Mouse (Mus musculus) cerebellum, adult 8-10 months (tissue): ENCODE measurements around the gene Olfr101.
A peak's percentile ranks its signal among the peaks of the same experiment; 100 is the strongest.

Source experiments
- DNase-seq: peaks from one replicate; pipeline ENCODE4 v3.0.0; 2022

Olfr101 gene

DNA sequence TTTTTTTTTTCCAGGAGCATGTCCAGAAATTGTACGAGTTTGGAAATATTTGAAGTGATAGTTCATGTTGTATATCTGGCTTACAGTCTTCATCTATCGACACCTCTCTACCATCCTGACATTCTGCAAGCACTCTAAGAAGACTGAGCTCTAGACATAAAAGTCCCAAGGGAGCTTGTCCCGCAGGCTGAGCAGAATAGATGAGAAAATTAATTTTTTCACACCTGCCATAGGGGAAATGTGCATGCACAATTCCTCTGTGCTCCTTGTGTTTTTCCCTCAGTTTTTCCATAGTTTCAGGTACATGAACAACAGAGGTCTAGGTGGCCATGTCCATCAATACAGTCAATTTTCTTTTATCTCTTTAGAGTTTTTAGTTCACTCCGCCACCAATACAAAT is at the start of gene Olfr101:
Gene Olfr101 (minus strand): TSS at position 101 of the 400 bp plus-strand sequence.
- DNase-seq, result no peak

DNA sequence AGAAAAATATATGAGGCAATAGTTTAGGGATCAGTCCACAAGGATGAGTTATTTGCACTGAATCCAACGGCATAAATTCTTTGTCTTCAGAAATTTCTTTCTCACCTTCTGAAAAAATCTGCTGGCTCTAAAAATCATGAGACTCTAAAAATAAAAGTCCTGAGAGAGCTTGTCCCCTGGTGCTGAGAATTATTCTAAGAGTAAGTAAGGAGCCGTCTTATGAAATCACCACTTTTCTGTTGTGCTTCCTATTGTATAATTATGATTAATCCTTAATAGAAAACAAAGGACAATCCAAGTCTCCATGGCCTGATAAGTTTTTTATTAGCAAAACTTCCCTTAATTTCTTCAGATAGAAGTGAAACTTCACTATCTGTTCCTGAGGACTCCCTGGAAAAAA is 35.5 kb upstream of the Olfr101 start, which contains the start of gene Olfr103:
Gene Olfr103 (minus strand): TSS at position 101 of the 400 bp plus-strand sequence.
- DNase-seq, result no peak

DNA sequence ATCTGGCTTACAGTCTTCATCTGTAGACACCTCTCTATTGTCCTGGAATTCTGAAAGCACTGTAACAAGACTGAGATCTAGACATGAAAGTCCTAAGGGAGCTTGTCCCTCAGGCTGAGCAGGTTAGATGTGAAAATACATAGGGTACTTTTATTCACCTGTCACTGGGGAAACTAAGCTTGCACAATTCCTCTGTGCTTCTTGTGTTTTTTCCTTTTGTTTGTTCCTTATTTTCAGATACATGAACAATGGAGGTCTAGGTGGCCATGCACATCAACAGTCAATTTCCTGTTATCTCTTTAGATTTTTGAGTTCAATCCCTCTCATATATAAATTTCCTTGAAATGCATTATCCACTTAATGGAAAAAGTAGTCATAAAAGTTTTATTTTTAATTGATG is 12.8 kb upstream of the Olfr101 start, which contains the start of gene Olfr102:
Gene Olfr102 (minus strand): TSS at position 101 of the 400 bp plus-strand sequence.
- no peak for DNase-seq

GRCm38 (mm10) chr17:37310146-37310699 is 6.1 kb upstream of the Olfr101 start:
- DNase-seq, result no peak

- no peak for DNase-seq
Observed at GRCm38 (mm10) chr17:37308483-37308882, 4.4 kb upstream of the Olfr101 start.

GRCm38 (mm10) chr17:37283360-37283759 is 20.8 kb downstream of the Olfr101 start, which contains the start of gene Olfr99:
Gene Olfr99, minus strand, starts transcription at chr17:37283460.
- DNase-seq, result no peak

GRCm38 (mm10) chr17:37280331-37280730 is 23.8 kb downstream of the Olfr101 start:
- no peak for DNase-seq

GRCm38 (mm10) chr17:37276573-37276972 is 27.5 kb downstream of the Olfr101 start:
- no peak for DNase-seq

- DNase-seq, result no peak
Observed at GRCm38 (mm10) chr17:37275626-37276248, 28.4 kb downstream of the Olfr101 start.

DNA sequence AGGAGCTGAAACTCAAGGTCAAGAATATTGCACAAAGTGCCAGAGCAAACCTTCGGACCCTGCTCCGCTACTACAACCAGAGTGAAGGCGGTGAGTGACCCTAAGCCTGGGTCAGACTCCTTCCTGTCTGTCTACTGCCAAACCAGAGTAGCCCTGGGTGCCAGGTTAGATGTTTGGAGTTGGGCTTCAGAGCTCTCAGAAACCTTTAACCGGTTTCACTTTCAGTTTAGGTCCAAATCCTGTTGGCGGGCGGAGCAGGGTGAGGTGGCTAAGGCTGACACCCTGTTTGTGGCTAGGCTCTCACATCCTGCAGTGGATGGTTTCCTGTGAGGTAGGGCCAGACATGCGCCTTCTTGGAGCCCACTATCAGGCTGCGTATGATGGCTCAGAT is 33.4 kb downstream of the Olfr101 start:
- no peak for DNase-seq

- peak; percentile 55 for DNase-seq
Observed at GRCm38 (mm10) chr17:37270058-37270701, 33.9 kb downstream of the Olfr101 start, which contains the start of gene H2-M3. Gene H2-M3, plus strand, starts transcription at chr17:37270220.

DNA sequence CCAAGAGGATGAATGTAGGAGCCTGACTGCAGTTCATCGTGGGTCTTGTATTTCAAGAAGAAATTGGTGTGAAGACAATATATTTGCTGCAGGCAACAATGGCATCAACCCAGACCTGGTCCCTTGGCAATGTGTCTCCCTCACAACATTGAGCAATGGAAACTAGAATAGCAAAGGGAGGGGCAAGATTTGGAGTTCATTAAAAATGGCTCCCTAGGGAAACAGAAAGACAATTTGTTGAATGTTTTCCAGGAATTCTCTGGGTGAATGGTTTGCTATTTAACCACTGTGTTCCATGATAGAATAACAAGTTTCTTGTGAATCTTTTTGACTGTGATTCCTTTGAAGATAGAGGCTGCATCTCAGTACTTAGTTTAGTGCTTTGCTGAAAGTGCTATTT is 40.5 kb downstream of the Olfr101 start, which contains the start of gene Olfr98:
Gene Olfr98 (minus strand): TSS at position 124 of the 400 bp plus-strand sequence.
- DNase-seq, result no peak

DNA sequence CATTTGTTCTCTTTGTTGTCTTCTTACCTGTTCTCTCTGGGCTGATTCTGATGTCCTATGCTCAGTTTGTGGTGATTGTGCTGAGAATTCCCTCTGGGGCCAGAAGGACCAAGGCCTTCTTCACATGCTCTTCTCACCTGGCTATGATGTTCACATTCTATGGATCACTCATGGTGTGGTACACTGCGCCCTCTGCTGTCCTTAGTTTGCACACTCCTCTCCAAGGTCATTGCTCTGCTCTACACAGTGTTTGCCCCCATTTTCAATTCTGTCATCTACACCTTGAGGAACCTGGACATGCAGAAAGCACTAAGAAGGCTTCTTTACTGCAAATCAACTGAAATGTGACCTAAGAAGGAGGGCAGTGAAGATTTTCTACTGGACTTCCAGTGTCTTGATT is 53.6 kb downstream of the Olfr101 start:
- DNase-seq, result no peak

DNA sequence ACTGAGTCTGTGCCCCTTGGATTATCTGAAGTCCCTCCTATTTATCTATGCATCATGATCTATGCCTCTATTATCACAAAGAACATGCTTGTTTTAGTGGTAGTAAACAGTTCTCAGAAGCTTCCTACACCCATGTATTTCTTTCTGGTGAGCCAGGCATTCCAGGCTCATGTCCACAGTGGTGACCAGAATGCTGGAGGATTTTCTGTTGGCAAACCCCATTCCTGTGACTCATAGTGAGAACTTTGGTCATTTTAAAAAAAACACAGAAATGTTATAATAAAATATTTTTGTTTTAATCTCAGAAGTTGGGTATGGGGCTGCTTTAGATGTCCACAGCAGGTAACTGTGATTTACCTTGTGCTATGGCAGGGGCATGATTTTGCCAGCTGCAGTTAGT is 54.7 kb downstream of the Olfr101 start:
- DNase-seq, result no peak
